Mouse (Mus musculus) heart, embryonic 11.5 days (tissue): ENCODE measurements at regions not wholly inside any gene's neighbourhood (a gene's known extent, or its start where the extent isn't known, plus 50 kb on each side); places are given as distances from the start of the nearest gene placed in this dataset.

Source experiments
- ATAC-seq: fragments of 200-750 bp; cut with Nextera tagmentation; replicated peaks from 2 replicates; pipeline ENCODE4 v1.8.0; 2017; ENCODE audit warnings: moderate library complexity; ENCODE audit not compliant: insufficient number of reproducible peaks, low FRiP score, low TSS enrichment
- H3K27ac ChIP-seq: fragments of 300-500 bp; sonication (generic); 2 replicates; pipeline ENCODE4 v1.5.1; 2014; ENCODE audit warnings: mild to moderate bottlenecking, low read depth, low read length
- H3K27me3 ChIP-seq: fragments of 300-500 bp; sonication (generic); 2 replicates; pipeline ENCODE4 v1.6.1; 2014; ENCODE audit warnings: mild to moderate bottlenecking, low read length, mixed read lengths; ENCODE audit not compliant: control insufficient read depth, insufficient read depth
- H3K36me3 ChIP-seq: fragments of 300-500 bp; sonication (generic); 2 replicates; pipeline ENCODE4 v1.6.1; 2014; ENCODE audit warnings: mild to moderate bottlenecking, low read length, moderate library complexity, mixed read lengths; ENCODE audit not compliant: control insufficient read depth, insufficient read depth
- H3K4me1 ChIP-seq: fragments of 300-500 bp; sonication (generic); 2 replicates; pipeline ENCODE4 v1.6.1; 2014; ENCODE audit warnings: low read length; ENCODE audit not compliant: control insufficient read depth, insufficient read depth
- H3K4me2 ChIP-seq: fragments of 300-500 bp; sonication (generic); 2 replicates; pipeline ENCODE4 v1.6.1; 2014; ENCODE audit warnings: mild to moderate bottlenecking, moderate library complexity
- H3K4me3 ChIP-seq: fragments of 300-500 bp; sonication (generic); 2 replicates; pipeline ENCODE4 v1.5.1; 2014; ENCODE audit warnings: low read depth, low read length
- H3K9ac ChIP-seq: fragments of 300-500 bp; sonication (generic); 2 replicates; pipeline ENCODE4 v1.6.1; 2014; ENCODE audit warnings: mild to moderate bottlenecking, low read depth, low read length, moderate library complexity
- H3K9me3 ChIP-seq: fragments of 300-500 bp; sonication (generic); replicated peaks from 2 replicates; pipeline ENCODE4 v1.6.1; 2016; ENCODE audit warnings: low read length; ENCODE audit not compliant: control insufficient read depth
- WGBS: fragments of 180-500 bp; shearing (Covaris S2); extraction: QIAGEN DNeasy Blood & Tissue Kit; methylation state at CpG from one replicate; pipeline ENCODE4 v1.1.7; 2014; ENCODE audit not compliant: insufficient replicate concordance; 5-methylcytosine and 5-hydroxymethylcytosine counted together

- no peaks in the 10 kb centered on the region for H3K36me3 ChIP-seq
- no peak overlapping the region for H3K27ac ChIP-seq
- no peak overlapping the region for H3K4me2 ChIP-seq
- no peaks in the 10 kb centered on the region for H3K9me3 ChIP-seq
- 82% methylated on average over 6 of the region's 6 CpGs for WGBS
- no peak for ATAC-seq
- no peaks in the 10 kb centered on the region for H3K4me1 ChIP-seq
- no peaks in the 10 kb centered on the region for H3K27me3 ChIP-seq
- no peak overlapping the region for H3K4me3 ChIP-seq
- no peak overlapping the region for H3K9ac ChIP-seq
These were observed 334.9 kb upstream of the Mgmt start for GRCm38 (mm10) chr7:136559536-136559935.

GRCm38 (mm10) chr7:136570911-136571310, 323.5 kb upstream of the Mgmt start:
- Histone ChIP-seq H3K27me3 (0 out of 2 replicates have a peak, but pooled peaks cover 3% of the 10 kb centered on the region), H3K4me2 (no peak overlapping the region), H3K27ac (no peak overlapping the region), H3K36me3 (no peaks in the 10 kb centered on the region), H3K9ac (no peak overlapping the region), H3K4me3 (no peak overlapping the region), H3K9me3 (no peaks in the 10 kb centered on the region), H3K4me1 (no peaks in the 10 kb centered on the region)
- ATAC-seq = no peak
- 64% methylated on average over 7 of the region's 7 CpGs for WGBS

- no peak overlapping the region for H3K27ac ChIP-seq
- no peaks in the 10 kb centered on the region for H3K36me3 ChIP-seq
- H3K9me3 ChIP-seq = no peaks in the 10 kb centered on the region
- H3K27me3 ChIP-seq = peaks cover 7% of the 10 kb centered on the region; the same call in 1 of the 2 replicates
- 68% methylated on average over 12 of the region's 12 CpGs for WGBS
- no peak overlapping the region for H3K9ac ChIP-seq
- H3K4me1 ChIP-seq = no peaks in the 10 kb centered on the region
- no peak for ATAC-seq
- H3K4me3 ChIP-seq = no peak overlapping the region
- no peak overlapping the region for H3K4me2 ChIP-seq
These were observed 312.5 kb upstream of the Mgmt start for GRCm38 (mm10) chr7:136581896-136582295.

GRCm38 (mm10) chr7:136584361-136584760, 310.1 kb upstream of the Mgmt start:
- Histone ChIP-seq H3K27ac (no peak overlapping the region), H3K4me3 (no peak overlapping the region), H3K4me2 (no peak overlapping the region), H3K27me3 (peaks cover 7% of the 10 kb centered on the region; the same call in 1 of the 2 replicates), H3K36me3 (no peaks in the 10 kb centered on the region), H3K4me1 (no peaks in the 10 kb centered on the region), H3K9me3 (no peaks in the 10 kb centered on the region), H3K9ac (no peak overlapping the region)
- 67% methylated on average over 17 of the region's 17 CpGs for WGBS
- ATAC-seq = no peak

GRCm38 (mm10) chr7:136588491-136588890, 305.9 kb upstream of the Mgmt start:
- WGBS = 79% methylated on average over 6 of the region's 6 CpGs
- Histone ChIP-seq H3K9ac (no peak overlapping the region), H3K27ac (no peak overlapping the region), H3K27me3 (peaks cover 5% of the 10 kb centered on the region; the same call in 1 of the 2 replicates), H3K4me3 (no peak overlapping the region), H3K9me3 (0 out of 2 replicates have a peak, but pooled peaks cover 2% of the 10 kb centered on the region), H3K36me3 (no peaks in the 10 kb centered on the region), H3K4me2 (no peak overlapping the region), H3K4me1 (no peaks in the 10 kb centered on the region)
- no peak for ATAC-seq

- Histone ChIP-seq H3K36me3 (no peaks in the 10 kb centered on the region), H3K27ac (no peak overlapping the region), H3K27me3 (no peaks in the 10 kb centered on the region; the same call in 1 of the 2 replicates), H3K4me3 (no peak overlapping the region), H3K9me3 (0 out of 2 replicates have a peak, but pooled peaks cover 2% of the 10 kb centered on the region), H3K4me1 (no peaks in the 10 kb centered on the region), H3K9ac (no peak overlapping the region), H3K4me2 (no peak overlapping the region)
- no peak for ATAC-seq
These were observed 303.5 kb upstream of the Mgmt start for GRCm38 (mm10) chr7:136590947-136591346.

- H3K36me3 ChIP-seq = no peaks in the 10 kb centered on the region
- 80% methylated on average over 7 of the region's 7 CpGs for WGBS
- no peak for ATAC-seq
- no peak overlapping the region for H3K27ac ChIP-seq
- H3K27me3 ChIP-seq = no peaks in the 10 kb centered on the region
- H3K9me3 ChIP-seq = no peaks in the 10 kb centered on the region
- no peaks in the 10 kb centered on the region for H3K4me1 ChIP-seq
- no peak overlapping the region for H3K9ac ChIP-seq
- no peak overlapping the region for H3K4me2 ChIP-seq
- H3K4me3 ChIP-seq = no peak overlapping the region
These were observed 286.9 kb upstream of the Mgmt start for GRCm38 (mm10) chr7:136607278-136608120.

GRCm38 (mm10) chr7:136613496-136613895, 280.9 kb upstream of the Mgmt start:
- Histone ChIP-seq H3K4me1 (no peaks in the 10 kb centered on the region), H3K4me3 (no peak overlapping the region), H3K4me2 (no peak overlapping the region), H3K27ac (no peak overlapping the region), H3K9me3 (no peaks in the 10 kb centered on the region), H3K36me3 (no peaks in the 10 kb centered on the region), H3K9ac (no peak overlapping the region), H3K27me3 (no peaks in the 10 kb centered on the region)
- WGBS = 71% methylated on average over 4 of the region's 4 CpGs
- no peak for ATAC-seq

- no peaks in the 10 kb centered on the region for H3K4me1 ChIP-seq
- H3K4me2 ChIP-seq = no peak overlapping the region
- no peak overlapping the region for H3K4me3 ChIP-seq
- H3K9ac ChIP-seq = no peak overlapping the region
- no peaks in the 10 kb centered on the region for H3K36me3 ChIP-seq
- no peak for ATAC-seq
- WGBS = 61% methylated on average over 4 of the region's 4 CpGs
- H3K9me3 ChIP-seq = no peaks in the 10 kb centered on the region
- no peak overlapping the region for H3K27ac ChIP-seq
- no peaks in the 10 kb centered on the region for H3K27me3 ChIP-seq
These were observed 269.9 kb upstream of the Mgmt start for GRCm38 (mm10) chr7:136624496-136624895.
